Mouse (Mus musculus): ENCODE measurements around the gene Acaa1a. TPM values are rescaled to one million over a fixed set of nuclear protein-coding genes. Genes with fewer than 3 reads are reported as not detected.

Acaa1a gene
- polyA plus RNA-seq, 1 experiment from 2014 or later, result 92.0 TPM

- H3K4me1 ChIP-seq (ENCODE audit: control insufficient read depth, insufficient read depth, low read length), result peaks cover 17% of the 10 kb centered on the region
- peak overlapping the region; percentile 98 for H3K4me2 ChIP-seq (ENCODE audit: low read length)
- no peaks in the 10 kb centered on the region for H3K9me3 ChIP-seq (replicated peaks; ENCODE audit: control insufficient read depth, low read length)
- ATAC-seq (no peak), DNase-seq (ENCODE audit: low spot score) (no peak)
- peak overlapping the region; percentile 87 for H3K9ac ChIP-seq (ENCODE audit: low read length)
- H3K27me3 ChIP-seq (replicated peaks; ENCODE audit: control insufficient read depth, insufficient read depth, low read length), result no peaks in the 10 kb centered on the region
- no peaks in the 10 kb centered on the region for H3K36me3 ChIP-seq (ENCODE audit: control insufficient read depth, insufficient read depth, low read length)
- 8% methylated on average over 7 of the region's 7 CpGs for whole genome bisulfite sequencing
- H3K4me3 ChIP-seq (ENCODE audit: low read depth, low read length), result peak overlapping the region; percentile 92
- no peak overlapping the region for H3K27ac ChIP-seq (ENCODE audit: low read depth, low read length)
These were observed 18.5 kb upstream of the Acaa1a start for GRCm38 (mm10) chr9:119320946-119321345.

- peak overlapping the region; percentile 87 for H3K9ac ChIP-seq (ENCODE audit: low read length)
- H3K4me1 ChIP-seq (ENCODE audit: control insufficient read depth, insufficient read depth, low read length), result peaks cover 17% of the 10 kb centered on the region
- H3K27me3 ChIP-seq (replicated peaks; ENCODE audit: control insufficient read depth, insufficient read depth, low read length), result no peaks in the 10 kb centered on the region
- ATAC-seq (peak; percentile 22; the same call in 1 of the 2 replicates), DNase-seq (ENCODE audit: low spot score) (peak; percentile 16)
- peak overlapping the region; percentile 98 for H3K4me2 ChIP-seq (ENCODE audit: low read length)
- under 1% methylated on average over 55 of the region's 59 CpGs for WGBS
- no peaks in the 10 kb centered on the region for H3K36me3 ChIP-seq (ENCODE audit: control insufficient read depth, insufficient read depth, low read length)
- H3K4me3 ChIP-seq (ENCODE audit: low read depth, low read length), result peak overlapping the region; percentile 92
- no peaks in the 10 kb centered on the region for H3K9me3 ChIP-seq (replicated peaks; ENCODE audit: control insufficient read depth, low read length)
- H3K27ac ChIP-seq (ENCODE audit: low read depth, low read length), result peak overlapping the region; percentile 91
These were observed 17.9 kb upstream of the Acaa1a start for GRCm38 (mm10) chr9:119321392-119322229.

- Histone ChIP-seq H3K27me3 (replicated peaks; ENCODE audit: control insufficient read depth, insufficient read depth, low read length) (no peaks in the 10 kb centered on the region), H3K4me1 (ENCODE audit: control insufficient read depth, insufficient read depth, low read length) (peaks cover 17% of the 10 kb centered on the region), H3K36me3 (ENCODE audit: control insufficient read depth, insufficient read depth, low read length) (no peaks in the 10 kb centered on the region), H3K4me3 (ENCODE audit: low read depth, low read length) (peak within 1 kb of the TSS; percentile 92), H3K9ac (ENCODE audit: low read length) (peak within 1 kb of the TSS; percentile 87), H3K27ac (ENCODE audit: low read depth, low read length) (peak within 1 kb of the TSS; percentile 91), H3K4me2 (ENCODE audit: low read length) (peak within 1 kb of the TSS; percentile 98), H3K9me3 (replicated peaks; ENCODE audit: control insufficient read depth, low read length) (no peaks in the 10 kb centered on the region)
- WGBS, result under 1% methylated on average over 76 of the region's 76 CpGs
- DNase-seq (ENCODE audit: low spot score) (peak; percentile 100), ATAC-seq (peak; percentile 97)
These were observed 16.9 kb upstream of the Acaa1a start, which contains the start of gene Oxsr1 for GRCm38 (mm10) chr9:119322289-119323259. TSS of gene Oxsr1 (minus strand) at chr9:119322427.

GRCm38 (mm10) chr9:119323260-119323645, 16.2 kb upstream of the Acaa1a start:
- 6% methylated on average over 9 of the region's 9 CpGs for WGBS
- H3K9ac ChIP-seq (ENCODE audit: low read length), result peak overlapping the region; percentile 87
- peaks cover 17% of the 10 kb centered on the region for H3K4me1 ChIP-seq (ENCODE audit: control insufficient read depth, insufficient read depth, low read length)
- peak overlapping the region; percentile 91 for H3K27ac ChIP-seq (ENCODE audit: low read depth, low read length)
- peak overlapping the region; percentile 92 for H3K4me3 ChIP-seq (ENCODE audit: low read depth, low read length)
- H3K4me2 ChIP-seq (ENCODE audit: low read length), result peak overlapping the region; percentile 98
- no peaks in the 10 kb centered on the region for H3K36me3 ChIP-seq (ENCODE audit: control insufficient read depth, insufficient read depth, low read length)
- DNase-seq (ENCODE audit: low spot score) (no peak), ATAC-seq (no peak)
- no peaks in the 10 kb centered on the region for H3K27me3 ChIP-seq (replicated peaks; ENCODE audit: control insufficient read depth, insufficient read depth, low read length)
- H3K9me3 ChIP-seq (replicated peaks; ENCODE audit: control insufficient read depth, low read length), result no peaks in the 10 kb centered on the region

- Histone ChIP-seq H3K9me3 (replicated peaks; ENCODE audit: control insufficient read depth, low read length) (no peaks in the 10 kb centered on the region), H3K4me1 (ENCODE audit: control insufficient read depth, insufficient read depth, low read length) (peaks cover 17% of the 10 kb centered on the region), H3K4me2 (ENCODE audit: low read length) (no peak overlapping the region), H3K4me3 (ENCODE audit: low read depth, low read length) (no peak overlapping the region), H3K27me3 (replicated peaks; ENCODE audit: control insufficient read depth, insufficient read depth, low read length) (no peaks in the 10 kb centered on the region), H3K36me3 (ENCODE audit: control insufficient read depth, insufficient read depth, low read length) (no peaks in the 10 kb centered on the region), H3K27ac (ENCODE audit: low read depth, low read length) (no peak overlapping the region), H3K9ac (ENCODE audit: low read length) (no peak overlapping the region)
- DNase-seq (ENCODE audit: low spot score) (no peak), ATAC-seq (no peak)
- WGBS, result 79% methylated on average over 1 of the region's 1 CpGs
These were observed 15.3 kb upstream of the Acaa1a start for GRCm38 (mm10) chr9:119324130-119324529.

GRCm38 (mm10) chr9:119328488-119328887, 11.0 kb upstream of the Acaa1a start:
- no peak for ATAC-seq
- WGBS, result 87% methylated on average over 3 of the region's 3 CpGs
- Histone ChIP-seq H3K4me2 (ENCODE audit: low read length) (no peak overlapping the region), H3K9ac (ENCODE audit: low read length) (no peak overlapping the region), H3K4me1 (ENCODE audit: control insufficient read depth, insufficient read depth, low read length) (peaks cover under 1% of the 10 kb centered on the region; the same call in 1 of the 2 replicates), H3K9me3 (replicated peaks; ENCODE audit: control insufficient read depth, low read length) (no peaks in the 10 kb centered on the region), H3K4me3 (ENCODE audit: low read depth, low read length) (no peak overlapping the region), H3K27me3 (replicated peaks; ENCODE audit: control insufficient read depth, insufficient read depth, low read length) (no peaks in the 10 kb centered on the region), H3K36me3 (ENCODE audit: control insufficient read depth, insufficient read depth, low read length) (no peaks in the 10 kb centered on the region), H3K27ac (ENCODE audit: low read depth, low read length) (no peak overlapping the region)
- DNase-seq (ENCODE audit: low spot score), result no peak

DNA sequence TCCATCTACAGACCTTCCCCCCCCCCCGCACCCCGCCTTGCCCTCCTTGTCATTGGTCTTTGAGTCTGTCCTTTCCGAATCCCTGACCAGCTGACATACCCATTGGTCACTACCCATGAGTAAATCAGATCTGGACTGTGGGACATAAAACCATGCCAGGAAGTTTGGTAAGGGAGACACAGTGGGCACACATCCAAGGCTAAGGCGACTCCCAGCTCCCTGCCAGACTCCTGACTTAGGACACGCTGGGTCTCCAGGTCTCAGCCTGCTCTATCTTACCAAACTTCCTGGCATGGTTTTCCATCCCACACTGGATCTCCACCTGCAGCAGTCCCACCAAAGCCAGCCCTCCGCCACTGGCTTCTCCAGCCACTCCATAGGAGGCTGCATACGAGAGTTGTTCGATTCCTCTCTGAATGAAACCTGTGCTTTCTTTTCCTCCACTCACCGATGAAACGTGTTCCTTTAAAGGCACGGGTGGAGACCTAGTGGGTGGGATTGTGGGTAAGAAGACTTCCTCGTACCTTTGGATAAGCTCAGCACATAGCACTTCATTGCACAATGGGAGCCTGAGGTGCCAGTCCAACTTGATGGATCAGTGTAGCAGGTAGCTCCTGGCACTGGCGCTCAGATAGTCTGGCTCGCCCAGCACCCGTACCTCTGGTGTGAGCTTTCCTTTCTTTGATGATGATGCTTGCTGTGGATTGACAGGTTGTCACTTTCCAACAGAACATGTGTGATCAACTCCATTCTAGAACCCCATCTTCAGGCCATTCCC, 9.1 kb upstream of the Acaa1a start:
- no peaks in the 10 kb centered on the region for H3K36me3 ChIP-seq (ENCODE audit: control insufficient read depth, insufficient read depth, low read length)
- no peaks in the 10 kb centered on the region for H3K27me3 ChIP-seq (replicated peaks; ENCODE audit: control insufficient read depth, insufficient read depth, low read length)
- H3K9me3 ChIP-seq (replicated peaks; ENCODE audit: control insufficient read depth, low read length), result no peaks in the 10 kb centered on the region
- ATAC-seq (no peak), DNase-seq (ENCODE audit: low spot score) (no peak)
- WGBS, result 93% methylated on average over 15 of the region's 15 CpGs
- H3K4me3 ChIP-seq (ENCODE audit: low read depth, low read length), result no peak overlapping the region
- no peaks in the 10 kb centered on the region for H3K4me1 ChIP-seq (ENCODE audit: control insufficient read depth, insufficient read depth, low read length)
- no peak overlapping the region for H3K9ac ChIP-seq (ENCODE audit: low read length)
- no peak overlapping the region for H3K27ac ChIP-seq (ENCODE audit: low read depth, low read length)
- H3K4me2 ChIP-seq (ENCODE audit: low read length), result no peak overlapping the region

DNA sequence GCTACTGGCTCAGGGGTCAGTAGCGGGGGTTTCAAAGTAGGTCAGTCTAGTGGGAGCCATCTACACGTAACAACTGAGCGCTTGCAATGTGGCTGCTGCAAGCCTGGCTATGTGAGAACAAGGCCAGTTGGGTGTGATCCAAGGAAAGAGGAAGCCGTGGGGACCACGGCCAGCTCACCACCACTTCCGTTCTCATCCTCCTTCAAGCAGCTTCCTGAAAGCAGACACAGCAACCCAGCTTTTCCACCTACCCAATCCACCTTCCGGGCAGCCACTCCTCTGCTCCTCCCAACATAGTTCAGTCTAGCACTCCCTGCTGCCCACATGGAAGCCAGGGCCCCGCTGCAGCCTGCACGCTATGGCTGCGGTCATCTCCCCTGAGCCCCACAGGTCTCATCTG, 5.2 kb upstream of the Acaa1a start:
- Histone ChIP-seq H3K27ac (ENCODE audit: low read depth, low read length) (no peak overlapping the region), H3K4me2 (ENCODE audit: low read length) (no peak overlapping the region), H3K4me1 (ENCODE audit: control insufficient read depth, insufficient read depth, low read length) (peaks cover under 1% of the 10 kb centered on the region; the same call in 1 of the 2 replicates), H3K9me3 (replicated peaks; ENCODE audit: control insufficient read depth, low read length) (no peaks in the 10 kb centered on the region), H3K9ac (ENCODE audit: low read length) (no peak overlapping the region), H3K4me3 (ENCODE audit: low read depth, low read length) (no peak overlapping the region), H3K27me3 (replicated peaks; ENCODE audit: control insufficient read depth, insufficient read depth, low read length) (no peaks in the 10 kb centered on the region), H3K36me3 (ENCODE audit: control insufficient read depth, insufficient read depth, low read length) (no peaks in the 10 kb centered on the region)
- WGBS, result 79% methylated on average over 10 of the region's 10 CpGs
- no peak for DNase-seq (ENCODE audit: low spot score)
- ATAC-seq, result no peak
